Mouse (Mus musculus) monocyte, adult 2 months (primary cell): ENCODE measurements around the gene Brpf3.
"Not testable (repeated sequence)": the region's sequence is repeated elsewhere in the genome, so short reads cannot be mapped to it uniquely, and the experiment has no call there.

Experiments used
- DNase-seq, 2 experiments: peaks; one replicate each; pipeline ENCODE4 v3.0.0; 2022; ENCODE audit warnings: low spot score in 2 of 2, low read depth in 1 of 2

The Brpf3 gene

GRCm38 (mm10) chr17:28800671-28801412 lies at the start of gene Brpf3:
Brpf3 (plus strand) TSS chr17:28801090.
- peak; percentile 39 to 70 for DNase-seq

- DNase-seq, result peak; percentile 40 to 43
Measured at GRCm38 (mm10) chr17:28756447-28756846, 44.4 kb upstream of the Brpf3 start.

- DNase-seq, result no peak
Measured at GRCm38 (mm10) chr17:28757470-28757869, 43.4 kb upstream of the Brpf3 start.

- DNase-seq, result no peak
Measured at GRCm38 (mm10) chr17:28760736-28761312, 40.1 kb upstream of the Brpf3 start.

- DNase-seq, result peak; percentile 66 to 79
Measured at GRCm38 (mm10) chr17:28761871-28762270, 39.0 kb upstream of the Brpf3 start.

GRCm38 (mm10) chr17:28766203-28766602 lies 34.7 kb upstream of the Brpf3 start:
- DNase-seq, result no peak

GRCm38 (mm10) chr17:28766781-28767515 lies 33.9 kb upstream of the Brpf3 start:
- DNase-seq, result no peak

GRCm38 (mm10) chr17:28769121-28769874 lies 31.6 kb upstream of the Brpf3 start, which contains the start of gene Mapk13:
Mapk13 (plus strand) TSS chr17:28769297.
- peak in 1 of 2 experiments; percentile 38 for DNase-seq

GRCm38 (mm10) chr17:28769875-28770421 lies 30.9 kb upstream of the Brpf3 start:
- DNase-seq, result peak in 1 of 2 experiments; percentile 22

- no peak for DNase-seq
Measured at GRCm38 (mm10) chr17:28771289-28771688, 29.6 kb upstream of the Brpf3 start.

- not testable (repeated sequence) for DNase-seq
Measured at GRCm38 (mm10) chr17:28774303-28774702, 26.6 kb upstream of the Brpf3 start.

GRCm38 (mm10) chr17:28775161-28775560 lies 25.7 kb upstream of the Brpf3 start:
- no peak for DNase-seq

- no peak for DNase-seq
Measured at GRCm38 (mm10) chr17:28776817-28777216, 24.1 kb upstream of the Brpf3 start.

- no peak for DNase-seq
Measured at GRCm38 (mm10) chr17:28777231-28778005, 23.5 kb upstream of the Brpf3 start.

- DNase-seq, result no peak
Measured at GRCm38 (mm10) chr17:28779735-28780134, 21.2 kb upstream of the Brpf3 start.

- DNase-seq, result no peak
Measured at GRCm38 (mm10) chr17:28780836-28781235, 20.1 kb upstream of the Brpf3 start.

- DNase-seq, result no peak
Measured at GRCm38 (mm10) chr17:28781290-28782045, 19.4 kb upstream of the Brpf3 start.

GRCm38 (mm10) chr17:28785036-28785435 lies 15.9 kb upstream of the Brpf3 start:
- no peak for DNase-seq

GRCm38 (mm10) chr17:28787507-28787906 lies 13.4 kb upstream of the Brpf3 start:
- no peak for DNase-seq
